Mouse (Mus musculus) liver, embryonic 15.5 days (tissue): ENCODE results near the gene 4430402I18Rik. TPM values are rescaled to one million over a fixed set of nuclear protein-coding genes. Genes with fewer than 3 reads are reported as not detected.
A peak's percentile ranks its signal among the peaks of the same experiment; 100 is the strongest.

Experiments
- ATAC-seq: fragments of 200-750 bp; cut with Nextera tagmentation; 2 replicates; pipeline ENCODE4 v1.8.0; 2017; ENCODE audit warnings: moderate number of reproducible peaks, mild to moderate bottlenecking, moderate library complexity; ENCODE audit not compliant: insufficient read depth
- H3K27ac ChIP-seq: fragments of 300-500 bp; sonication (generic); replicated peaks from 2 replicates; pipeline ENCODE4 v1.5.1; 2015; ENCODE audit warnings: mild to moderate bottlenecking, inconsistent platforms
- H3K27me3 ChIP-seq: fragments of 300-500 bp; sonication (generic); 2 replicates; pipeline ENCODE4 v1.6.1; 2015; ENCODE audit warnings: mild to moderate bottlenecking, inconsistent platforms
- H3K36me3 ChIP-seq: fragments of 300-500 bp; sonication (generic); replicated peaks from 2 replicates; pipeline ENCODE4 v1.6.1; 2015; ENCODE audit warnings: moderate library complexity, mild to moderate bottlenecking, inconsistent platforms
- H3K4me1 ChIP-seq: fragments of 300-500 bp; sonication (generic); replicated peaks from 2 replicates; pipeline ENCODE4 v1.6.1; 2015; ENCODE audit warnings: inconsistent platforms
- H3K4me2 ChIP-seq: fragments of 300-500 bp; sonication (generic); 2 replicates; pipeline ENCODE4 v1.6.1; 2015; ENCODE audit warnings: moderate library complexity, mild to moderate bottlenecking, inconsistent platforms
- H3K4me3 ChIP-seq: fragments of 300-500 bp; sonication (generic); replicated peaks from 2 replicates; pipeline ENCODE4 v1.5.1; 2015; ENCODE audit warnings: mild to moderate bottlenecking, inconsistent platforms
- H3K9ac ChIP-seq: fragments of 300-500 bp; sonication (generic); 2 replicates; pipeline ENCODE4 v1.6.1; 2015; ENCODE audit warnings: moderate library complexity, mild to moderate bottlenecking, inconsistent platforms
- H3K9me3 ChIP-seq: fragments of 300-500 bp; sonication (generic); replicated peaks from 2 replicates; pipeline ENCODE4 v1.6.1; 2016; ENCODE audit warnings: inconsistent platforms
- WGBS: fragments of 180-500 bp; shearing (Covaris S2); methylation state at CpG from one replicate; pipeline ENCODE4 v1.1.7; 2015; ENCODE audit warnings: mixed read lengths; ENCODE audit not compliant: insufficient replicate concordance; 5-methylcytosine and 5-hydroxymethylcytosine counted together
- polyA plus RNA-seq: library from polyadenylated mRNA; unstranded; fragments of >200 nt; fragmentation: Nextera tagmentation; extraction: Ambion mirVana; gene quantifications from 2 replicates; pipeline ENCODE4 v1.2.1, GENCODE M21; 2015

Gene 4430402I18Rik
- polyA plus RNA-seq, 1 experiment from 2014 or later: 2.2 TPM

DNA sequence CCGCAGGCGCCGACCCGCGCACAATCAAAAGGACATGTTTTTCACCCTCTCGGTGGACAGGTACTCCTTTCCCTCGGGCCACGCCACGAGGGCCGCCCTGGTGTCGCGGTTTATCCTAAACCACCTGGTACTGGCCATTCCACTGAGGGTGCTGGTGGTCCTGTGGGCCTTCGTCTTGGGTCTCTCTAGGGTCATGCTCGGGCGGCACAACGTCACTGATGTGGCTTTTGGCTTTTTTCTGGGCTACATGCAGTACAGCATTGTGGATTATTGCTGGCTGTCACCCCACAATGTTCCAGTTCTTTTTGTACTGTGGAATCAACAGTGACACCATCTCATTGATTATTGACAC is 3.1 kb downstream of the 4430402I18Rik start:
- no peak overlapping the region for H3K27ac ChIP-seq
- no peaks in the 10 kb centered on the region for H3K9me3 ChIP-seq
- H3K4me2 ChIP-seq: peak overlapping the region; percentile 91
- H3K4me3 ChIP-seq: peak overlapping the region; percentile 77
- peak overlapping the region; percentile 66 for H3K9ac ChIP-seq
- H3K36me3 ChIP-seq: no peaks in the 10 kb centered on the region
- peaks cover 9% of the 10 kb centered on the region for H3K4me1 ChIP-seq
- WGBS: 10% methylated on average over 16 of the region's 16 CpGs
- peaks cover 31% of the 10 kb centered on the region for H3K27me3 ChIP-seq
- ATAC-seq: no peak

DNA sequence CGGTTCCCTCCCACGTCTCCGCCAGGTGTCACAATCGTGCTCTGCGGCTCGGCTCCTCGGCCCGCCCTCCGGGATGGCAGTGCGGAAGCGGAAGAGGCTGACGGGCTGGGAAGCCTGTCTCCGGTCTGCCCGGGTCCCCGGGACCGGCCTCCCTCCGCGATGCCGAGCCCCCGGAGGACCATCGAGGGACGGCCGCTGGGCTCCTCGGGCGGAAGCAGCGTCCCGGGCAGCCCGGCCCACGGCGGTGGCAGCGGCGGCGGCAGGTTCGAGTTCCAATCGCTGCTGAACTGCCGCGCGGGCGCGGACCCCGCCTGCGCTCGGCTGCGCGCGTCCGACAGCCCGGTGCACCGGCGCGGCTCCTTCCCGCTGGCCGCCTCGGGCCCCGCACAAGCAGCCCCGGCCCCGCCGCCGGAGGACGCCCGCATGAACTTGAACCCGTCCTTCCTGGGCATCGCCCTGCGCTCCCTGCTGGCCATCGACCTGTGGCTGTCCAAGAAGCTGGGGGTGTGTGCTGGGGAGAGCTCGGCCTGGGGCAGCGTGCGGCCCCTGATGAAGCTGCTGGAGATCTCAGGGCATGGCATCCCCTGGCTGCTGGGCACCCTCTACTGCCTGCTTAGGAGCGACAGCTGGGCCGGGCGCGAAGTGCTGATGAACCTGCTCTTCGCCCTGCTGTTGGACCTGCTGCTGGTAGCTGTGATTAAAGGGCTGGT is 3.6 kb downstream of the 4430402I18Rik start, which contains the start of gene Plpp6:
Gene Plpp6 (plus strand): TSS at position 112 of the 710 bp plus-strand sequence.
- Histone ChIP-seq H3K9me3 (no peaks in the 10 kb centered on the region), H3K4me3 (peak within 1 kb of the TSS; percentile 77), H3K27ac (no peak within 1 kb of the TSS; the same call in 1 of the 2 replicates), H3K27me3 (peaks cover 31% of the 10 kb centered on the region), H3K4me1 (peaks cover 9% of the 10 kb centered on the region), H3K9ac (peak within 1 kb of the TSS; percentile 66), H3K36me3 (no peaks in the 10 kb centered on the region), H3K4me2 (peak within 1 kb of the TSS; percentile 91)
- peak; percentile 75 for ATAC-seq
- WGBS: under 1% methylated on average over 73 of the region's 73 CpGs

GRCm38 (mm10) chr19:28963513-28963841 is 4.1 kb downstream of the 4430402I18Rik start:
- peaks cover 9% of the 10 kb centered on the region for H3K4me1 ChIP-seq
- peak overlapping the region; percentile 91 for H3K4me2 ChIP-seq
- H3K36me3 ChIP-seq: no peaks in the 10 kb centered on the region
- H3K27me3 ChIP-seq: peaks cover 31% of the 10 kb centered on the region
- no peak overlapping the region for H3K9ac ChIP-seq
- ATAC-seq: no peak
- peak overlapping the region; percentile 77 for H3K4me3 ChIP-seq
- 4% methylated on average over 4 of the region's 4 CpGs for WGBS
- no peak overlapping the region for H3K27ac ChIP-seq
- no peaks in the 10 kb centered on the region for H3K9me3 ChIP-seq

DNA sequence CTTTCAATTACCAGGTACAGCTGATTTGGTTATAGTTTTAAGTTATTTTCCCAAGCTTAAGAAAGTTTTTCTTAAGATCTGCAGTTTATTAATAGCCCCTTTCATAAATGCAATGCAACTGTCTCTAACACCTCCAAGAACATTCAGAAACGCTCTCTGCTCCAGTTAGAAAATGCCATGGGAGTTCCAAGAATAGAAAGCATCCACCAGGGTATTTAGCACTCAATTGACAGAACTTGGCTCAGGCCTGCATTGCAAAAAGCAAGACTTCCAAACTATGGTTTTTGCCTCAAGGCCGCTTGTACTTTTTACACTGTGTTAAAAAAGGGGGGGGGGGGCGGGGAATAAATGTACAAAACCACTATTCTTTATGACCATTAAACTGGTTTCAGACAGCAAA is 4.5 kb downstream of the 4430402I18Rik start:
- peaks cover 31% of the 10 kb centered on the region for H3K27me3 ChIP-seq
- H3K9ac ChIP-seq: no peak overlapping the region
- H3K27ac ChIP-seq: no peak overlapping the region
- 50% methylated on average over 3 of the region's 3 CpGs for WGBS
- no peak overlapping the region for H3K4me3 ChIP-seq
- peak overlapping the region; percentile 91 for H3K4me2 ChIP-seq
- no peaks in the 10 kb centered on the region for H3K36me3 ChIP-seq
- no peaks in the 10 kb centered on the region for H3K9me3 ChIP-seq
- peaks cover 9% of the 10 kb centered on the region for H3K4me1 ChIP-seq
- no peak for ATAC-seq

- Histone ChIP-seq H3K9ac (no peak overlapping the region), H3K4me2 (no peak overlapping the region), H3K36me3 (no peaks in the 10 kb centered on the region), H3K27ac (no peak overlapping the region), H3K27me3 (no peaks in the 10 kb centered on the region), H3K4me3 (no peak overlapping the region), H3K4me1 (no peaks in the 10 kb centered on the region), H3K9me3 (no peaks in the 10 kb centered on the region)
- no peak for ATAC-seq
- 71% methylated on average over 5 of the region's 5 CpGs for WGBS
These were observed 16.3 kb downstream of the 4430402I18Rik start for GRCm38 (mm10) chr19:28951251-28951650.

DNA sequence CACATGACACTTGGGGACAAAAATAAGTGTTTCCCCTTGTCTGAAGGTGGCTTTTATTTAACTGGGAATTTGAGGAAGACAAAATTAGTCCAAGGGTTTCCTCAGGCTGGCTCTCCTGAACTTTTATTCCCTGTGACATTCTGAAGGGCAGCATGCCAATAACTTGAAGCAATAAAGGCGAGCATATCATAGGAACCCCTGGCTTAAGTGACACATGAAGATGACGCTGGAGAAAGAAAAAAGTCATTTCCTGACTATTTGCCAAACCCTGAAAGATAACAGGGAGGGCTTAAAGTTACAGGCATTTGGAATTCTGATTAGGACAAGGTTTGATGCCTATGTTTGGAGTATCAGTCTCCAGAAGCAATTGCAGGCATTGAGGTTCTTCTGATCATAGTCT is 20.3 kb downstream of the 4430402I18Rik start:
- 22% methylated on average over 2 of the region's 2 CpGs for WGBS
- H3K9ac ChIP-seq: no peak overlapping the region
- H3K9me3 ChIP-seq: no peaks in the 10 kb centered on the region
- no peak overlapping the region for H3K4me2 ChIP-seq
- H3K27ac ChIP-seq: no peak overlapping the region
- H3K27me3 ChIP-seq: no peaks in the 10 kb centered on the region
- ATAC-seq: no peak
- H3K36me3 ChIP-seq: no peaks in the 10 kb centered on the region
- H3K4me3 ChIP-seq: no peak overlapping the region
- no peaks in the 10 kb centered on the region for H3K4me1 ChIP-seq

DNA sequence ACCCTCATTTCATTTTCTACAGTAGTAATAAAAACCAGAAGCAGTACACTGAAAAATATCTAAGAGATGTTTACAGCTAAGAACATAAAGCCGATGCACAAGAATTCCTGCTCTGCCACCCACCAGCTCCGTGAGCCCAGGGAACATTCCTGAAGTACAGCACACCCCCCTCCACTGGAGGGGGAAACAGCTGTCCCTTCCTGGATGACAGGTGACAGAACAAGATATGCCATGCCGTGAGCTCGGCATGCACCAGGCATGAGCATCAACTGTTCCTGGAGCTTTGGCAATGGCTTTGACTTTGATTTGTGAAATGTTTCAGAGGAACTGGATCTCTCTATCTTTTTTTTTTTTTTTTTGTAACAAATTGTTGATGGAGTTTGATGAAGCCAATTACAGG is 20.8 kb downstream of the 4430402I18Rik start:
- H3K4me1 ChIP-seq: no peaks in the 10 kb centered on the region
- WGBS: 34% methylated on average over 4 of the region's 4 CpGs
- no peaks in the 10 kb centered on the region for H3K36me3 ChIP-seq
- no peak overlapping the region for H3K27ac ChIP-seq
- no peak overlapping the region for H3K9ac ChIP-seq
- no peak overlapping the region for H3K4me2 ChIP-seq
- H3K27me3 ChIP-seq: no peaks in the 10 kb centered on the region
- no peak overlapping the region for H3K4me3 ChIP-seq
- no peaks in the 10 kb centered on the region for H3K9me3 ChIP-seq
- ATAC-seq: no peak

DNA sequence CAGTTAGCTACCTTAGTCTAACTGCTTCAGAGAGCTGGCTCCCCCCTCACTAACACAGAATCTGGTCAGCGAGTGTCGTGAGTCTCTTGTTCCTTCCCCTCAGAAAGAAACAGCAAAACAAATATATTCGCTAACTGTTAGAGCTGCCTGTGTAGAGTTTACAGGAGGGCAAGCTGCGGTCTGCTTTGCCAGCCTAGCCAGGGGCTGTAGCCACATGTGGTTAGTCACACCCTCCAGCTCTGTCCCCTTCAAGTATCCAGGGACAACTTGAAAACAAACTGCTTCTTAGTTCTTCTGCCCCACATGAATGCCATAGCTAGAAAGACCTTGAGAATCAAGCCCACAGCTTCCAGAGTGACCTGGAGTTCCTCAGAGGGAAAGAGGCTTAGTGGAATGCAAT is 26.3 kb downstream of the 4430402I18Rik start:
- H3K4me3 ChIP-seq: no peak overlapping the region
- H3K27me3 ChIP-seq: no peaks in the 10 kb centered on the region
- H3K4me2 ChIP-seq: no peak overlapping the region
- no peaks in the 10 kb centered on the region for H3K9me3 ChIP-seq
- H3K27ac ChIP-seq: no peak overlapping the region
- no peak overlapping the region for H3K9ac ChIP-seq
- ATAC-seq: no peak
- no peaks in the 10 kb centered on the region for H3K36me3 ChIP-seq
- 55% methylated on average over 4 of the region's 4 CpGs for WGBS
- no peaks in the 10 kb centered on the region for H3K4me1 ChIP-seq

GRCm38 (mm10) chr19:28940135-28940874 is 27.3 kb downstream of the 4430402I18Rik start:
- 42% methylated on average over 9 of the region's 9 CpGs for WGBS
- Histone ChIP-seq H3K9ac (no peak overlapping the region), H3K27me3 (no peaks in the 10 kb centered on the region), H3K36me3 (no peaks in the 10 kb centered on the region), H3K4me2 (no peak overlapping the region), H3K27ac (no peak overlapping the region), H3K4me3 (no peak overlapping the region), H3K9me3 (no peaks in the 10 kb centered on the region), H3K4me1 (no peaks in the 10 kb centered on the region)
- ATAC-seq: no peak

DNA sequence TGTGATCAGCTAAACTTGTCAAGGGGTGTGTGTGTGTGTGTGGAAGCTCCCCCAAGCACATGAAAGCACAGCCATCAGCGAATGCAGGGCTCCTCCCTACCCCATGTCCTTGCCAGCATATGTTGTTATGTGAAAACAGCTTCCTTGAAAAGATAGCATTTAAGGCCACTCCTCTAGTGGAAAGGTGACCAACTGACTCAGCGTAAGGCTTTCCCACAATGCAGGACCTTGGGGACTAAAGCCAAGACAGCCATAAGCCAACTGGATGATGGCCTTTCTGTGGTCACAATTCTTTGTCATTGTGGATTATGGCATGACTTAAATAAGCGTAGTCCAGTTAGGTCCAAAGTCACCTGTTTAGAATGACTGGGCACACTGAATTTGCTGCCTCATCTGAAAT is 32.7 kb downstream of the 4430402I18Rik start:
- Histone ChIP-seq H3K27me3 (no peaks in the 10 kb centered on the region), H3K9me3 (no peaks in the 10 kb centered on the region), H3K4me3 (no peak overlapping the region), H3K4me2 (no peak overlapping the region), H3K27ac (no peak overlapping the region), H3K9ac (no peak overlapping the region), H3K36me3 (no peaks in the 10 kb centered on the region), H3K4me1 (no peaks in the 10 kb centered on the region)
- ATAC-seq: no peak
- WGBS: 70% methylated on average over 3 of the region's 3 CpGs

DNA sequence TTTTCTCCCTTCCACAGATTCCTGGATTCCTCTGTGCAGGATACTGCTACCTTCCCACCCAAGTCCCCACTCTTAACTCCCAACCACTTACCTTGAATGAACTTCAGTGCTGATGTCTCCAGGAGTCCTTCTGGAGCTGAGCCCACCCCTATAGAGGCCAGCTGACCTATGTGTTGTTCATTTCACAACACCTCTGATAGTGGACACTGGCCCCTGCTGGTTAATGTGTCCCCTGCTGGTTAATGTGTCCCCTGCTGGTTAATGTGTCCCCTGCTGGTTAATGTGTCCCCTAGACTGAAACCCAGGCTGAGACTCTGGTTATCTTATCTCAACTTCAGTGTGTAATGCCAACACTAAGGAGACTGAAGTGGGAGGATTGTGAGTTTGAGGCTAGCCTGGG is 38.6 kb downstream of the 4430402I18Rik start:
- Histone ChIP-seq H3K4me3 (no peak overlapping the region), H3K27ac (no peak overlapping the region), H3K9ac (no peak overlapping the region), H3K4me2 (no peak overlapping the region), H3K27me3 (no peaks in the 10 kb centered on the region), H3K4me1 (no peaks in the 10 kb centered on the region), H3K36me3 (no peaks in the 10 kb centered on the region), H3K9me3 (no peaks in the 10 kb centered on the region)
- ATAC-seq: peak; percentile 78
